Mouse (Mus musculus) cortical plate, adult 2 months (tissue): Measurements from ENCODE around the gene Pigz.

Experiments used
- CTCF ChIP-seq: fragments of 200-500 bp; IDR thresholded peaks from 2 replicates; pipeline ENCODE4 v1.5.1; 2011; ENCODE audit warnings: mild to moderate bottlenecking, control low read depth, low read length; ENCODE audit not compliant: insufficient read depth; ENCODE audit errors: extremely low read depth
- POLR2A ChIP-seq: fragments of 200-500 bp; IDR thresholded peaks from 2 replicates; pipeline ENCODE4 v1.6.1; 2011; ENCODE audit warnings: mild to moderate bottlenecking, low read length, control low read depth; ENCODE audit not compliant: insufficient read depth; ENCODE audit errors: extremely low read depth

- TF ChIP-seq CTCF (no peak), POLR2A (no peak)
Observed at GRCm38 (mm10) chr16:31931330-31931729, 2.3 kb upstream of the Pigz start.
